Mouse (Mus musculus) Patski (cell line): ENCODE measurements at regions not wholly inside any gene's neighbourhood (a gene's known extent, or its start where the extent isn't known, plus 50 kb on each side); places are given as distances from the start of the nearest gene placed in this dataset.
A peak's percentile ranks its signal among the peaks of the same experiment; 100 is the strongest.

ENCODE experiments used
- ATAC-seq: fragments of 100-300 bp; one replicate; pipeline ENCODE4 v1.8.0; 2021
- CTCF ChIA-PET: fragments of 350-600 bp; sonication (Branson Sonifier 250); formaldehyde crosslinking; loops from one replicate; lab custom pipeline; 2022; ENCODE audit warnings: inconsistent platforms; lab: Charles Lee
- POLR2A ChIA-PET: fragments of 350-600 bp; sonication (Branson Sonifier 250); formaldehyde crosslinking; loops from one replicate; lab custom pipeline; 2022; ENCODE audit warnings: antibody characterized with exemption, inconsistent platforms; lab: Charles Lee
- DNase-seq: peaks from one replicate; pipeline ENCODE4 v3.0.0-alpha.2; 2011; ENCODE audit warnings: low read depth, low spot score
- H3K27me3 ChIP-seq: fragments of 371-371 bp; one replicate; pipeline ENCODE4 v1.5.1; 2021
- CTCF ChIP-seq: fragments of 100-300 bp; IDR thresholded peaks from one replicate; pipeline ENCODE4 v1.5.1; 2021
- in situ Hi-C: fragments of 300-500 bp; cut with MboI; formaldehyde crosslinking; loops from 3 replicates; pipeline ENCODE4 v1.11.1; 2018; ENCODE audit warnings: low pct_unique_long_range_greater_than_20kb, mixed read lengths

DNA sequence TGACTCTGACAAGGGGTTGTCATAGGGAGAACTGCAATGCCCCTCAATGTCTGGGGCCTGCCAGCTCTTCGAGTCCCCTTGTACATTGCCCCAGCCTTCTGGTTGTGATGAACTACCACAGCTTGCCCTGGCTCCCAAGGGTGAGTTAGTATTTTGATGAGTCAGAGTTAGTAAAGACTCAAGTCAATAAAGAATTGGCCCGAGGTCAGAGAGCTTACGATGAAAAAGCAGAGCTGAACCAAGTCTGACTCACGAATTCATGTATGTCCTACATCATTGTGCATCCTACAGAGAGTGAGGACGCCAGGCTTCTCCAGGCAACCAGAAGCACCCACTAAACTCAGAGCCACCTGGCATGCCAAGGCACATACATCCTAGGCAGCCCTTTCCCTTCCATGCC, 60.2 kb upstream of the Gdnf start:
- POLR2A ChIA-PET, result no interaction called here
- TF ChIP-seq CTCF, result no peak
- no peak for DNase-seq
- ATAC-seq, result peak; percentile 44
- CTCF ChIA-PET, result interaction anchor here (1.2 kb wide), 1 partner anchor 8 kb away, joined by 3 read pairs; no protein-coding TSS in a partner anchor
- in situ Hi-C loops, result no loop called here
- peaks cover 3% of the 10 kb centered on the region for H3K27me3 ChIP-seq
